Mouse (Mus musculus) layer of hippocampus, adult 11-12 months (tissue): ENCODE data around the gene Sdc4.

Experiments used
- DNase-seq: peaks from one replicate; pipeline ENCODE4 v3.0.0; 2022; ENCODE audit warnings: low spot score

Gene Sdc4

DNA sequence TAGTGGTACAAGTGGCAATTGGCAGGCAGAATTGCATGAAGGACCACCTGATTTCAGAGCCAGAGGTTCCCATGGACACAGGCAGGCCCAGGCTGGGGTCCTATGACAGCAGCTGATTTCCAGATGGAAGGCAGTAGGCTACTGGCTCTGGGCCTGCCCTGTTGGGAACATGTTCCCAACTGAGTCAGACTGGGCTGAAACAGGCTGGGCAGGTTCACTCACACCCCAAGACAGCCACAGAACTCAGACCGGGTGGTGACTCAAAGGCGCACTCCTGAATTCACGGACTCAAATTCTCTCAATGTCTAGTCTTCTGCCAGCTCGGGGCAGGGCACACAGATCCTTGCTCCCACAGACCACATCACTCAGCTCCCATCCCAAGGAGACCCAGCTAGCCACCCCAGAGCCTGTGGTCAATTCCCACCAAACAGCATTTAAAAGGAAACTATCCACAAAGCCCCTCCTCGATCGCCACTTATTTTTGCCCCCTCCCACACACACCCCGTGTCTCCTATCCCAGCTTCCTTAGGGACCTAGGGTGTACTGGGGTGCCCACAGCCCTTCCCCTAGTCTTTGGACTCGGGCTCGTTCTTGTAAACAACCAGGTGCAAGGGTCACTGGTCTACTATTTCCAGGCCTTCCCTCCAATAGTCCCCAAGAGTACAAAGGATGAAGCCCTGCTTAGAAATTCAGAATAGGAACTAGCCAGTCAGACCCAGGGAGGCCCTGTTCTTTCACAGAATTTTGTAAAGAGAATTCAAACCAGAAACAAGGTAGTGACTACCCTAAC lies 11.8 kb downstream of the Sdc4 start:
- no peak for DNase-seq

DNA sequence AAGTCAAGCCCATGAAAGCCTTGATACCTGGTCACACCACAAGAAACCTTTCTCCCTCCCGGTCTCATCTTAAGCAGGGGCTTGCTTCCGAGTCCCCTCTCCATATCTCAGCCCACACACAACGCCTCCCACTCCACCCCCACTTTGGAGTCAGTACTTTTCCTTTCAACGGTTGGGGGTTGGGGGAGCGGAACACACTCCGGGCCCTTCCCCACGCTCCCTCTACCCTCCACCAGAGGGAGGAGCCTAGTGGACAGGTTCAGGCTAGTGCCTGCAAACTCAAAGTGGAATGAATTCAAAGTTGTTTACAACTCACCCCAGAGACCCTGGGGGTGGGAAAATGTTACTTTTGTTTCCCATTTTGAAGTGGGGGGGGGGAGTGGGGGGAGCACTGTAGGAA lies 13.0 kb downstream of the Sdc4 start:
- no peak for DNase-seq

GRCm38 (mm10) chr2:164429881-164430615 lies 13.6 kb downstream of the Sdc4 start:
- DNase-seq, result no peak

GRCm38 (mm10) chr2:164428451-164428850 lies 15.2 kb downstream of the Sdc4 start:
- no peak for DNase-seq

- no peak for DNase-seq
These were observed 16.7 kb downstream of the Sdc4 start for GRCm38 (mm10) chr2:164426952-164427351.

GRCm38 (mm10) chr2:164426121-164426520 lies 17.6 kb downstream of the Sdc4 start:
- DNase-seq, result no peak

- no peak for DNase-seq
These were observed 18.3 kb downstream of the Sdc4 start for GRCm38 (mm10) chr2:164425401-164425800.

- no peak for DNase-seq
These were observed 19.3 kb downstream of the Sdc4 start for GRCm38 (mm10) chr2:164424406-164424805.

GRCm38 (mm10) chr2:164423464-164423863 lies 20.2 kb downstream of the Sdc4 start:
- DNase-seq, result no peak

DNA sequence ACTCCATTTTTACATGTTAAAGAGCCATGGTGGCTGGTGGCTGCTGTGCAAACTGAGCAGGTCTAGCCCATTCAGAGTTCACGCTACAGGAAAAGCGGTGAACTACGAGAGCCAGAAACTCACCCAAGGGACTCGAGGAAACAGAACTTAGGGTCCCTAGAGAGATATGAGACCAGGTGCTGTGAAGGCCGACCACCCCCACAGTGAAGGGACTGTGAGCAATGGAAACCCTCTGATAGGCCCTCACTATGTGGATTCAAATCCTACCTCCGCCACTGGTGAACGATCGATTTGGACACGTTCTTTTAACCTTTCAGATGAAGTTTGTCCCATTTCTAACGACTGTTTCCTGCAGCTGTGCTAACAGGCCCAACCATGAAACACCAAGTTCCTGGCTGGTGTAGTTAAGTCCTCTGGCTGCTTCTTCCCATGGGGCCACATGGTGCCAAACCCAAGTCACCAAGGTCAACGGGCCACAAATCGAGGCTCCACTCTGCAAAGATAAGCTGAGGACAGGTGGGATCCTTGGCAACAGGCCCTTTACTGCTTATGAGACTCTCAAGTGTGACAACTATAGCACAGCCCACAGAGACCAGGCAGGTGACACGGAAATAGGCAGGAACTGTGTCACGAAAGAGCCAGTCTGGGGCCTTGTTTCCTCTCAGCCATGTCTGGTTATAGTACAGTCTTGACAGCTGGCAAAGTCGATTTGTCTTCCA lies 20.9 kb downstream of the Sdc4 start:
- no peak for DNase-seq

GRCm38 (mm10) chr2:164421979-164422378 lies 21.7 kb downstream of the Sdc4 start:
- DNase-seq, result no peak

GRCm38 (mm10) chr2:164421306-164421705 lies 22.4 kb downstream of the Sdc4 start:
- no peak for DNase-seq

- no peak for DNase-seq
These were observed 24.2 kb downstream of the Sdc4 start for GRCm38 (mm10) chr2:164419489-164419888.

DNA sequence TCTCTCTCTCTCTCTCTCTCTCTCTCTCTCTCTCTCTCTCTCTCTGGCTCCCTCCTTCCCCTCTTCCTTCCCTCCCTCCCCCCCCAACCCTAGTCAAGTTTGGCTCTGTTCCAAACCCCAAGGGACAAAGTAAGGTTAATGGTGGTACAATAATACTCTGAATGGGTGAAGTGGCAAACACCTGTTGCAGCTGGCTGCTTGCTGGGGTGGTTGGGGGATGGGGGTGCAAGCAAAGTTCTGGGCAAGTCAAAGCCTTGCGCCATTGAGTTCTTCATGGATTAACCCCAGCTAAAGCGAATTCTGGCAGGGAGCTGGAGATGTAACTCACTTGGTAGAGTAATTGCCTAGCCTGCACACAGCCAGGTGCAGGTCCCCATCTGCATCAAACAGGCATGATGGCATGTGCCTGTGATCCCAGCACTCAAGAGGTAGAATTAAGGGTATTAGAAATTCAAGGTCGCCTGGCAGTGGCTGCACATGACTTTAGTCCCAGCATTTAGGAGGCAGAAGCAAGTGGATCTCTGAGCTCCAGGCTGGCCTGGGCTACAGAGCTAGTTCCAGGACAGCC lies 25.3 kb downstream of the Sdc4 start:
- no peak for DNase-seq

DNA sequence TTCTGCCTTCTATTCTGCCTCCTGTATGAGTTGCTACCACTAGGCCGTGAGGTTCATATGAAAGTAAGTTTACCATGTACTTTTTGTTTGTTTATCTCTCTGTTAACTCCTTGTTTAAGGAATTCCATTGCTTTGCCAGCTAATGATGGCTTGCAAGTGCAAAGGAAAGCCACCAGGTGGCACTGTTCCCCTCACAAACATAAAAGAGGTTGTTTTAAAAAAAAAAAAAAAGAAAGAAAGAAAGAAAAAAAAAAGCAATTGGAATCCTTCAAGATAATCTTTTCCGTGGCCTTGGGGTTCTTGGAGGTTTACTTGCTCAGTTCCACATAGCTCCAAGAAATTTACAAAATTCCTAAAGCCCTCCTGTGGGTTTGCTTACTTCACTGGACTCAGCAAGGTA lies 26.5 kb downstream of the Sdc4 start:
- DNase-seq, result no peak

GRCm38 (mm10) chr2:164414581-164414980 lies 29.1 kb downstream of the Sdc4 start:
- no peak for DNase-seq

- DNase-seq, result no peak
These were observed 29.5 kb downstream of the Sdc4 start for GRCm38 (mm10) chr2:164414167-164414566.

DNA sequence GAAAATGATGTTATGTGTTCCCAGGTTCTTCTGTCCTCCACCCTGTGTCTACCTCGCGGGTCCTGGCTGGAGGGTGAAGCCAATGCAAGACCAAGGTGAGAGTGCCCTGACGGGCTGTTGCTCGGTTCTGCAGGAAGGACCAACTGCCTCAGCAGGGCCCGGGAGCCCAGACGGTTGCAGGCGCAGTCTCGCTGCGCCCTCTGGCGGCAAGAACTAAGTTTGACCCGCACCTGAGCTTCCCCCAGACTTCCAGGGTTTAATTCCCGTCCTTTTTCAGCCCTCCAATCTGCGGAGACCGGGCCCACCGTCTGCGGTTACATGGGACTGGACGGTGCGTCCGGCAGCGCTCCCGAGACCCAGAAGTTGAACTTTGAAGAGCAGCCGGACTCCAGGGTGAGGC lies 36.0 kb downstream of the Sdc4 start:
- DNase-seq, result peak; percentile 67

GRCm38 (mm10) chr2:164405519-164405918 lies 38.2 kb downstream of the Sdc4 start:
- no peak for DNase-seq

- DNase-seq, result no peak
These were observed 38.6 kb downstream of the Sdc4 start, which contains the start of gene Matn4 for GRCm38 (mm10) chr2:164405060-164405459. Gene Matn4 (minus strand): TSS chr2:164405160.

- no peak for DNase-seq
These were observed 39.4 kb downstream of the Sdc4 start for GRCm38 (mm10) chr2:164404082-164404990.
